Mouse (Mus musculus) bone marrow macrophage, adult 2 months (primary cell): Measurements from ENCODE around the gene Cul3. TPM values are rescaled to one million over a fixed set of nuclear protein-coding genes. Genes with fewer than 3 reads are reported as not detected.

ENCODE experiments used
- H3K27ac ChIP-seq: 2 replicates; pipeline ENCODE4 v1.5.1; 2012; ENCODE audit warnings: low read depth, low read length; ENCODE audit not compliant: insufficient read depth
- H3K4me1 ChIP-seq: 2 replicates; pipeline ENCODE4 v1.6.1; 2012; ENCODE audit warnings: low read length; ENCODE audit not compliant: control insufficient read depth, insufficient read depth
- H3K4me3 ChIP-seq: 2 replicates; pipeline ENCODE4 v1.5.1; 2012; ENCODE audit warnings: mild to moderate bottlenecking, low read length, moderate library complexity; ENCODE audit not compliant: insufficient read depth
- CTCF ChIP-seq: IDR thresholded peaks from 2 replicates; pipeline ENCODE4 v1.5.1; 2012; ENCODE audit warnings: low read depth, mild to moderate bottlenecking, low read length, moderate library complexity
- POLR2A ChIP-seq: IDR thresholded peaks from 2 replicates; pipeline ENCODE4 v1.6.1; 2012; ENCODE audit warnings: mild to moderate bottlenecking, low read depth, low read length, borderline replicate concordance
- polyA plus RNA-seq: library from polyadenylated mRNA; stranded (reverse); fragments of >200 nt; gene quantifications from 2 replicates; pipeline ENCODE4 v1.2.4, GENCODE M21; 2012; ENCODE audit not compliant: missing spikeins, insufficient read depth, insufficient read length

Cul3 gene
- polyA plus RNA-seq, 1 experiment: 119 TPM

- no peak for TF ChIP-seq CTCF
- no peak for TF ChIP-seq POLR2A
- Histone ChIP-seq H3K4me3 (no peak overlapping the region), H3K27ac (no peak overlapping the region), H3K4me1 (no peaks in the 10 kb centered on the region)
These were observed 100.1 kb downstream of the Cul3 start for GRCm38 (mm10) chr1:80240017-80240660.

- no peak for TF ChIP-seq POLR2A
- no peak for TF ChIP-seq CTCF
- no peak overlapping the region for H3K4me3 ChIP-seq
- no peaks in the 10 kb centered on the region for H3K4me1 ChIP-seq
- no peak overlapping the region for H3K27ac ChIP-seq
These were observed 100.8 kb downstream of the Cul3 start for GRCm38 (mm10) chr1:80239481-80239880.

- no peak for TF ChIP-seq CTCF
- TF ChIP-seq POLR2A: no peak
- Histone ChIP-seq H3K27ac (no peak overlapping the region), H3K4me3 (no peak overlapping the region), H3K4me1 (no peaks in the 10 kb centered on the region)
These were observed 103.2 kb downstream of the Cul3 start for GRCm38 (mm10) chr1:80236951-80237702.

GRCm38 (mm10) chr1:80236126-80236525, 104.2 kb downstream of the Cul3 start:
- Histone ChIP-seq H3K27ac (no peak overlapping the region), H3K4me3 (no peak overlapping the region), H3K4me1 (no peaks in the 10 kb centered on the region)
- TF ChIP-seq POLR2A: no peak
- TF ChIP-seq CTCF: no peak

- no peak overlapping the region for H3K27ac ChIP-seq
- TF ChIP-seq CTCF: no peak
- TF ChIP-seq POLR2A: no peak
- H3K4me3 ChIP-seq: no peak overlapping the region
- no peaks in the 10 kb centered on the region for H3K4me1 ChIP-seq
These were observed 109.7 kb downstream of the Cul3 start for GRCm38 (mm10) chr1:80230612-80231011.

- no peak overlapping the region for H3K4me3 ChIP-seq
- no peak overlapping the region for H3K27ac ChIP-seq
- H3K4me1 ChIP-seq: peaks cover 13% of the 10 kb centered on the region
- TF ChIP-seq POLR2A (no peak), CTCF (no peak)
These were observed 115.4 kb downstream of the Cul3 start for GRCm38 (mm10) chr1:80224839-80225412.

- peak overlapping the region; percentile 63 for H3K27ac ChIP-seq
- peaks cover 17% of the 10 kb centered on the region for H3K4me1 ChIP-seq
- H3K4me3 ChIP-seq: no peak overlapping the region
- no peak for TF ChIP-seq CTCF
- TF ChIP-seq POLR2A: no peak
These were observed 119.1 kb downstream of the Cul3 start for GRCm38 (mm10) chr1:80221151-80221550.

GRCm38 (mm10) chr1:80218268-80218667, 122.0 kb downstream of the Cul3 start, which contains the start of gene Fam124b:
TSS of gene Fam124b (minus strand) at chr1:80218473.
- H3K4me1 ChIP-seq: peaks cover 19% of the 10 kb centered on the region
- TF ChIP-seq CTCF: no peak
- no peak for TF ChIP-seq POLR2A
- H3K4me3 ChIP-seq: no peak within 1 kb of the TSS
- H3K27ac ChIP-seq: no peak within 1 kb of the TSS

Other genes starting within 250 kb of the Cul3 start
- not detected in 2 replicates for gene Fam124b, start 122.0 kb downstream of the Cul3 start, polyA plus RNA-seq
- not detected in 2 replicates for gene Gm45261, start 121.0 kb upstream of the Cul3 start, polyA plus RNA-seq